Mouse (Mus musculus): ENCODE results near the gene Lim2. TPM values are rescaled to one million over a fixed set of nuclear protein-coding genes. Genes with fewer than 3 reads are reported as not detected.

Lim2 gene
- total RNA-seq, 2 experiments from 2014 or later, result not detected

GRCm38 (mm10) chr7:43443917-43444293, 16.4 kb downstream of the Lim2 start, which contains the start of the genes Etfb and Gm45233:
TSS of gene Etfb (plus strand) at chr7:43444083.
TSS of gene Gm45233 (plus strand) at chr7:43444128.
- peak; percentile 97 for DNase-seq

- DNase-seq, result no peak
Measured at GRCm38 (mm10) chr7:43447801-43448200, 20.3 kb downstream of the Lim2 start.

- no peak for DNase-seq
Measured at GRCm38 (mm10) chr7:43448246-43448645, 20.8 kb downstream of the Lim2 start.

DNA sequence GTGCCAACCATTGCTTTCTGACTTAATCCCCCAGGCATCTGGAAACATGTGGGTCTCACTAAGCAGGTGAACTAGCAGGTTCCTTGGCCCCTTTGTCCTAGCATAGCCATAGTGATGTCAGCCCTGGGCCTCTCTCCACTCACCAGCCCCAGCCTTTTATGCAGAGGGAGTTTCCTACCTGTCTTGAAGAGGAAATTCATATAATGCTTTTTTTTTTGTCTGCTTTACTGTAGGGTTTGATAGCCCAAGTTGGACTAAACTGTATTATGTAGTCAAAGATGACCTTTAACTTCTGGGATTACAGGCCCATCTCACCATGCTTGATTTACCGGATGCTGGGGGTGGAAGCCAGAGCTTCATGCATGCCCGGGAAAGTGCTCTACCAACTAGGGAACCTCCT, 22.3 kb downstream of the Lim2 start:
- DNase-seq, result no peak

DNA sequence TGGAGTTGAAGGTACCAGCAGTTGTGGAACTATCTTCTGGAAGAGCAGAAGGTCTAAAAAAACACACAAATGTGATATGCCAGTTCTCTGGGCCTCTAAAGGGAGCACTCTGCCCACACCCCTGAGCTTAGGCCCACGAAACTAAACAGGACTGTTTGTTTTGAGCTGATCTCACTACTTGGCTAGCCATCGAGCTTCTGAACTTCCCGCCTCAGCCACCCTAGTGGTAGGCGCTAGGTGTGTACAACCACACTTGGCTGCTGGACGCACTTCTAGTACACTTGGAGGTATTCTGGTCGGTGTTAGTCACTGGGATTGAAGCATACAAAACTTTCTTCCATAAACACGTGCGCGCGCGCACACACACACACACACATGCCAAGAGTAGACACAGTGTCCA, 24.3 kb downstream of the Lim2 start:
- DNase-seq, result no peak

DNA sequence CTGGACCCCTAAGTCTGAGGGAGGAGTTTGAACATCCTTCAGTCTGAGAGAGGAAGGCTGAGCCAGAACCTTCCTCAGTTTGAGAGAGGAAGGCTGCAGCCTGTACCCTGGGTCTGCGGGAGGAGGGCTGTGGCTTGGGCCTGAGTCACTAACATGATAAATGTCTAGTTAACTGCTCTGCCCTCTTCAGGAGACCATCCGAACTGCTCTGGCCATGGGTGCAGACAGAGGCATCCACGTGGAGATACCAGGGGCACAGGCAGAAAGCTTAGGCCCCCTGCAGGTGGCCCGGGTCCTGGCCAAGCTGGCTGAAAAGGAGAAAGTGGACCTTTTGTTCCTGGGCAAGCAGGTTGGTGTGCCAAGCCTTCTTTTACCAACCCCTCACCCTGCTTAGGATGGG, 25.1 kb downstream of the Lim2 start:
- no peak for DNase-seq

DNA sequence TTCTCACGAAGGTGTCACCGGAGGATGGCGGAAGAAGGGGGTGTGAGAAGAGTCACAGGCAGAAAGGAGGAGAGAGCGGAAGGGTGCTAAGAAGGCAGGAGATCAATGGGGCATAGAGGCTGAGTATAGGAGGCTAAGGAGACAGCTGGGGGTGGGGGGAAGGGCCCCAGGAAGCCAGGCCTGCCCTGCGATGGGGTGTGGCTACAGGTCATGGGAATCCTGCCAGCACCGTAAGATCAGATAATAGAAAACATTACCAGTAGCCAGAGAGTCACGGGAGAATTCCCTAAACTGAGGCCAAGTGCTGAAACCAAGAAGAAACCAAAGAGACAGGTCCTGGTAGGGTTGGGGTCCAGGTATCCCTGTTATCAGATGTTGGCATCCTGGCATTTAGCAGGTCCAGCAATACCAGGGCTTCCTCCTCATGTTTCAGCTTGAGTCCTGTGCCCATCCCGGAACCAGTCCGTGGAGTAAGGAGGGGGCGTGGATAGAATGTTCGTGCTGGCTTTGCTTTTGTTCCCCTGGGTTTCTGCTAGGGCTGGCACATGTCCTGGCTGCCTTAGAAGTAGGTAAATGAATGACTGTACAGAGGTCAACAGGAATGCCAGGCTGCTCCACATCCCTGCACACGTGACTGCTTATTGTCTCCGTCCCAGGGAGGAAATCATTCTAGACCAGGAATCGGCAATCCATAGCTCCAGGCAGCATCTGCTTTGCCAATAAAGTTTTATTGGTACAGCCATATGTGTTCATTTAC, 26.3 kb downstream of the Lim2 start:
- no peak for DNase-seq

GRCm38 (mm10) chr7:43454371-43454770, 26.9 kb downstream of the Lim2 start:
- DNase-seq, result no peak

- no peak for DNase-seq
Measured at GRCm38 (mm10) chr7:43462851-43463250, 35.4 kb downstream of the Lim2 start, which contains the start of gene Vsig10l. TSS of gene Vsig10l (plus strand) at chr7:43463151.

GRCm38 (mm10) chr7:43463976-43464375, 36.5 kb downstream of the Lim2 start:
- no peak for DNase-seq

GRCm38 (mm10) chr7:43464864-43465343, 37.4 kb downstream of the Lim2 start:
- no peak for DNase-seq

- peak; percentile 80 for DNase-seq
Measured at GRCm38 (mm10) chr7:43465344-43466098, 38.1 kb downstream of the Lim2 start.

GRCm38 (mm10) chr7:43466099-43466694, 38.7 kb downstream of the Lim2 start:
- peak; percentile 70 for DNase-seq

DNA sequence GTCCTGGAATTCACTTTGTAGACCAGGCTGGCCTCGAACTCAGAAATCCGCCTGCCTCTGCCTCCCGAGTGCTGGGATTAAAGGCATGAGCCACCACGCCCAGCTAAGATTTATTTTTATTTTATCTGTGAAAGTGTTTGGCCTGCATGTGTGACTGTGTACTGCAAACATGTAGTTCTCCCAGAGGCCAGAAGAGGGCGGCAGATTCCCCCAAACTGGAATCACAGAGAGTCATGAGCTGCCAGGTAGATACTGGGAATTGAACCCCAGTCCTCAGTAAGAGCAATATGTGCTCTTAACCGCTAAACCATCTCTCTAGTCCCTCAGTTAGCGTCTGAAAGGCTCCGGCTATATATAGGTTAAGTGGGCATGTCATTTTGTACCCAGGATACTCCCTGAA, 42.9 kb downstream of the Lim2 start:
- DNase-seq, result no peak

DNA sequence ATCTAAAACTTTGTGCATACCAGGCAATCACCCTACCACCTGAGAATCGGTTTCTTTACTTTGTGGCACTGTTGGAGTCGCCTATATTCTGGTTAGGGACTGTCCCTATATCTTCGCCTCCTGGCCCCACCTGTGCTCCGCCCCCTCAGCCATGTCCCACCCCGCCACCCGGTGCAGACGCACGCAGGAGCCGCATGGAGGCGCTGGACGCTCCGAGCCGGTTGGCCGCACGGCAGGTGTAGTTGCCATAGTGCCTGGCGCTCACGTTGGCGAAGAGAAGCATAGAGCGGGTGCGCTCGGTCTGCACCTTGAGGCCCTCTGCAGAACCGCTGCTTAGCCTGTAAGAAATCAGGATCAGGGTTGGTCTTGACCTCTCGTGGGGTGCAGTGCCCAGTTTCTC, 48.2 kb downstream of the Lim2 start:
- DNase-seq, result no peak

GRCm38 (mm10) chr7:43476376-43476775, 48.9 kb downstream of the Lim2 start:
- no peak for DNase-seq

- no peak for DNase-seq
Measured at GRCm38 (mm10) chr7:43481191-43481590, 53.7 kb downstream of the Lim2 start.

DNA sequence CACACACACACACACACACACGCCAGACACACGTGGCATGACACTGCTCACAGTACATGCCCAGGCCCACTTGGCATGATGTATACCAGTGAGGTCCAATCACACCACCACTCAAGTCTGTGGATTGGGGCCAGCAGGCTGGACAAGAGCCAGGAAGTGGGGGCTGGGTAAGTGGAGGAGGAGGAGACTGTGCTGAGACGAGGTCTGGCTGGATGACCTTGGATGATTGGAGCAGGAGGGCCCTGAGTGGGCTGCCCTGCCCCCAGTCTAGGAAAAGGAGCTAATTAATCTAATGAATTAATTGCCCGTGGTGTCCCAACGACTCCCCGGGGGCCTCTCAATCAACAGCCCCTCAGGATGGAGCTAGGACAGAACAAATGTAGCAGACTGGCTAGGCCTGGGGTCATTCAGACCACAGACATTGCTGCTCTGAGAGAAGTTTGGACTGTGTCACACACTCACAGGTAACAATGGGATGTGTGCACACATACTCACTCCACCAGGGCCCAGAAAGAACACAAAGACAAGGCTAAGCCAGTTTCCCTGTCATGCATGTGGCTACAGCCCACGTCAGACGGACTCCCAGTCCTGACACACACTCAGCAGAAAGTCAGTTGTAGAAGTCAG, 54.7 kb downstream of the Lim2 start:
- DNase-seq, result no peak

DNA sequence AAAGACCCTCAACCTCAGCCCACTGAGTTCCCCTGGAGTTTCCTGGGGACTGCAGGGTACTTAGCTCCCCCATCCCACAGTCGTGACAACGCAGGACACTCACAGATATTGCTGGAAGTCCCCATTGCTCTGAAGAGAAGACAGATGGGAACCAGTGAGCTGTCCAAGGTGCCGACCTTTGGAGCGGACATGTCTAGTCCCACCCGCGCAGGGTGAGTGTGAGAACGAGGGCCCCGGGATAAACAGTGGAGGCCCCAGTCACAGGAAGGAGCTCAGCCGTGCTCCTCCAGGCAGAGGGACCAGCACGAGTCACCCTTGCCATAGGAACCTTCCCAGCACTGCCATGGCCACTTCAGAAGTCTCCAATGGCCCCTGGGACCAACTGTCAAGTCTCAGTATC, 55.8 kb downstream of the Lim2 start:
- DNase-seq, result no peak
